Mouse (Mus musculus) midbrain, embryonic 14.5 days (tissue): ENCODE measurements at regions not wholly inside any gene's neighbourhood (a gene's known extent, or its start where the extent isn't known, plus 50 kb on each side); places are given as distances from the start of the nearest gene placed in this dataset.
A peak's percentile ranks its signal among the peaks of the same experiment; 100 is the strongest.

ENCODE experiments used
- ATAC-seq: fragments of 200-750 bp; cut with Nextera tagmentation; 2 replicates; pipeline ENCODE4 v1.8.0; 2017; ENCODE audit warnings: moderate number of reproducible peaks, moderate library complexity; ENCODE audit not compliant: low FRiP score, low TSS enrichment
- DNase-seq: peaks from one replicate; pipeline ENCODE4 v3.0.0-alpha.2; 2015
- H3K27ac ChIP-seq: fragments of 300-500 bp; sonication (generic); replicated peaks from 2 replicates; pipeline ENCODE4 v1.5.1; 2014; ENCODE audit warnings: mild to moderate bottlenecking, low read depth, low read length, moderate library complexity
- H3K27me3 ChIP-seq: fragments of 300-500 bp; sonication (generic); 2 replicates; pipeline ENCODE4 v1.6.1; 2014; ENCODE audit warnings: low read length, control low read depth, mixed read lengths; ENCODE audit not compliant: control insufficient read depth, insufficient read depth
- H3K36me3 ChIP-seq: fragments of 300-500 bp; sonication (generic); 2 replicates; pipeline ENCODE4 v1.6.1; 2014; ENCODE audit warnings: low read length, control low read depth; ENCODE audit not compliant: control insufficient read depth, insufficient read depth
- H3K4me1 ChIP-seq: fragments of 300-500 bp; sonication (generic); 2 replicates; pipeline ENCODE4 v1.6.1; 2014; ENCODE audit warnings: mild to moderate bottlenecking, antibody characterized with exemption, low read length, control low read depth; ENCODE audit not compliant: control insufficient read depth, insufficient read depth
- H3K4me2 ChIP-seq: fragments of 300-500 bp; sonication (generic); 2 replicates; pipeline ENCODE4 v1.6.1; 2014; ENCODE audit warnings: mild to moderate bottlenecking, low read length, moderate library complexity
- H3K4me3 ChIP-seq: fragments of 300-500 bp; sonication (generic); replicated peaks from 2 replicates; pipeline ENCODE4 v1.5.1; 2014; ENCODE audit warnings: low read depth, low read length
- H3K9ac ChIP-seq: fragments of 300-500 bp; sonication (generic); replicated peaks from 2 replicates; pipeline ENCODE4 v1.6.1; 2014; ENCODE audit warnings: mild to moderate bottlenecking, low read length, moderate library complexity
- H3K9me3 ChIP-seq: fragments of 300-500 bp; sonication (generic); 2 replicates; pipeline ENCODE4 v1.6.1; 2016; ENCODE audit warnings: low read length, control low read depth, mixed read lengths; ENCODE audit not compliant: control insufficient read depth
- WGBS: fragments of 180-500 bp; shearing (Covaris S2); extraction: QIAGEN DNeasy Blood & Tissue Kit; methylation state at CpG from one replicate; pipeline ENCODE4 v1.1.7; 2014; 5-methylcytosine and 5-hydroxymethylcytosine counted together

DNA sequence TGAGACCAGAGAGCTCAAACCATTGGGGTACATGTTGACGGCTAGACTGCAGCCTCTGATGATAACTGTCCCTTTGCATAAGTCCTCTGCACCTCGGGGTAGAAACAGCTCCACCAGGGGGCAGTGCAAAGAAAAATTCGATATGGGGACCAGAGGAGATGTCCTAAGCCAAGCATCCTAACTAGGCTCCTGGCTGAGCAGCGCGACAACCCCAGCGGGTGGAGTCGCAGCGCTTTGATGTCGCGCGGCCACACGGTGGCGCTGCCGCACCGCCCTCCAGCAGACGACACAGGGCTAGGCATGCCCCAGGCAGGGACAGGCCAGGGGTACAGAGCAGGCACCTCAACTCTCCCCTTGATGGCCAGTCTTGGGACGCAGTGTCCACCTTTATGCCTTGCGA is 163.8 kb downstream of the Ttc8 start:
- H3K9ac ChIP-seq, result no peak overlapping the region
- H3K4me3 ChIP-seq, result no peak overlapping the region
- under 1% methylated on average over 18 of the region's 18 CpGs for WGBS
- peak overlapping the region; percentile 30 for H3K4me2 ChIP-seq
- H3K4me1 ChIP-seq, result peaks cover 38% of the 10 kb centered on the region
- peak; percentile 92 for DNase-seq
- H3K27me3 ChIP-seq, result no peaks in the 10 kb centered on the region
- H3K27ac ChIP-seq, result no peak overlapping the region
- H3K9me3 ChIP-seq, result no peaks in the 10 kb centered on the region
- peak; percentile 86 for ATAC-seq
- H3K36me3 ChIP-seq, result no peaks in the 10 kb centered on the region

DNA sequence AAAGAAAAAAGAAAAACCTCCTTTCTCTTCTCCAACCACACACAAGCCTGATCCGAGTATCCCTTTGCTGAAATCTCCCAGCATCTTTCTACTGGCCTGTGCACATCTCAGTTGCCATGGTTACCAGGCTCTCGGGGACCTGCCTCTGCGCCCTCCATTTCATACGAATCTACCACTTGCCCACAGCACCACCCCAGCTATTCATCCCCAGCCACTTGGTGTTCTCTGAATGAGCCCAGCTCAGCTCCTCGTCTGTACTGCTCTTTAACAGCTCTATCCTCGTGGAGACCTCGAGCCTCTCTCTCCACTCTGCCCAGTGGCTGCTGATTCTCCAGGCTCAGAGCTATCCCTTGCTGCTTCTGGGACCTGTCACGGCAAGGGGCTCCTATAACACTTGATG is 166.9 kb downstream of the Ttc8 start:
- DNase-seq (peak; percentile 89), ATAC-seq (peak; percentile 68; the same call in 1 of the 2 replicates)
- H3K9me3 ChIP-seq, result no peaks in the 10 kb centered on the region
- no peaks in the 10 kb centered on the region for H3K27me3 ChIP-seq
- no peak overlapping the region for H3K4me3 ChIP-seq
- H3K9ac ChIP-seq, result 0 out of 2 replicates have a peak overlapping the region, but pooled peaks have one; percentile 24
- peak overlapping the region; percentile 85 for H3K27ac ChIP-seq
- 6% methylated on average over 8 of the region's 8 CpGs for WGBS
- H3K36me3 ChIP-seq, result no peaks in the 10 kb centered on the region
- H3K4me1 ChIP-seq, result peaks cover 38% of the 10 kb centered on the region
- peak overlapping the region; percentile 11 for H3K4me2 ChIP-seq

GRCm38 (mm10) chr12:99091770-99092169 is 171.4 kb downstream of the Ttc8 start:
- 64% methylated on average over 4 of the region's 4 CpGs for WGBS
- Histone ChIP-seq H3K9me3 (no peaks in the 10 kb centered on the region), H3K4me3 (no peak overlapping the region), H3K27ac (no peak overlapping the region), H3K36me3 (no peaks in the 10 kb centered on the region), H3K27me3 (no peaks in the 10 kb centered on the region), H3K4me1 (peaks cover 18% of the 10 kb centered on the region), H3K4me2 (no peak overlapping the region), H3K9ac (no peak overlapping the region)
- ATAC-seq (no peak), DNase-seq (peak; percentile 17)

- no peak overlapping the region for H3K27ac ChIP-seq
- H3K4me3 ChIP-seq, result no peak overlapping the region
- H3K4me2 ChIP-seq, result no peak overlapping the region
- H3K9ac ChIP-seq, result no peak overlapping the region
- no peaks in the 10 kb centered on the region for H3K9me3 ChIP-seq
- no peaks in the 10 kb centered on the region for H3K27me3 ChIP-seq
- ATAC-seq (no peak), DNase-seq (no peak)
- H3K36me3 ChIP-seq, result no peaks in the 10 kb centered on the region
- H3K4me1 ChIP-seq, result peaks cover 4% of the 10 kb centered on the region
- 74% methylated on average over 3 of the region's 3 CpGs for WGBS
Measured at GRCm38 (mm10) chr12:99093151-99093550, 172.8 kb downstream of the Ttc8 start.

- no peak overlapping the region for H3K27ac ChIP-seq
- H3K27me3 ChIP-seq, result no peaks in the 10 kb centered on the region
- WGBS, result 86% methylated on average over 6 of the region's 6 CpGs
- ATAC-seq (no peak), DNase-seq (no peak)
- H3K9me3 ChIP-seq, result no peaks in the 10 kb centered on the region
- no peaks in the 10 kb centered on the region for H3K36me3 ChIP-seq
- H3K4me2 ChIP-seq, result no peak overlapping the region
- no peak overlapping the region for H3K9ac ChIP-seq
- H3K4me3 ChIP-seq, result no peak overlapping the region
- H3K4me1 ChIP-seq, result no peaks in the 10 kb centered on the region
Measured at GRCm38 (mm10) chr12:99093989-99094388, 173.6 kb downstream of the Ttc8 start.

- Histone ChIP-seq H3K36me3 (no peaks in the 10 kb centered on the region), H3K4me2 (no peak overlapping the region), H3K27ac (no peak overlapping the region), H3K9me3 (no peaks in the 10 kb centered on the region), H3K9ac (no peak overlapping the region), H3K27me3 (no peaks in the 10 kb centered on the region), H3K4me1 (no peaks in the 10 kb centered on the region), H3K4me3 (no peak overlapping the region)
- 37% methylated on average over 14 of the region's 14 CpGs for WGBS
- peak; percentile 67 for ATAC-seq
- peak; percentile 95 for DNase-seq
Measured at GRCm38 (mm10) chr12:99096930-99097617, 176.7 kb downstream of the Ttc8 start.

GRCm38 (mm10) chr12:99097618-99098066 is 177.3 kb downstream of the Ttc8 start:
- Histone ChIP-seq H3K4me2 (no peak overlapping the region), H3K4me1 (no peaks in the 10 kb centered on the region), H3K27ac (no peak overlapping the region), H3K36me3 (no peaks in the 10 kb centered on the region), H3K9me3 (no peaks in the 10 kb centered on the region), H3K4me3 (no peak overlapping the region), H3K27me3 (no peaks in the 10 kb centered on the region), H3K9ac (no peak overlapping the region)
- DNase-seq, result no peak
- no peak for ATAC-seq
- WGBS, result 95% methylated on average over 17 of the region's 17 CpGs

- Histone ChIP-seq H3K9ac (no peak overlapping the region), H3K27me3 (no peaks in the 10 kb centered on the region), H3K4me2 (no peak overlapping the region), H3K9me3 (no peaks in the 10 kb centered on the region), H3K27ac (no peak overlapping the region), H3K36me3 (no peaks in the 10 kb centered on the region), H3K4me3 (no peak overlapping the region), H3K4me1 (no peaks in the 10 kb centered on the region)
- ATAC-seq (no peak), DNase-seq (no peak)
- 88% methylated on average over 7 of the region's 7 CpGs for whole genome bisulfite sequencing
Measured at GRCm38 (mm10) chr12:99099881-99100280, 179.5 kb downstream of the Ttc8 start.

DNA sequence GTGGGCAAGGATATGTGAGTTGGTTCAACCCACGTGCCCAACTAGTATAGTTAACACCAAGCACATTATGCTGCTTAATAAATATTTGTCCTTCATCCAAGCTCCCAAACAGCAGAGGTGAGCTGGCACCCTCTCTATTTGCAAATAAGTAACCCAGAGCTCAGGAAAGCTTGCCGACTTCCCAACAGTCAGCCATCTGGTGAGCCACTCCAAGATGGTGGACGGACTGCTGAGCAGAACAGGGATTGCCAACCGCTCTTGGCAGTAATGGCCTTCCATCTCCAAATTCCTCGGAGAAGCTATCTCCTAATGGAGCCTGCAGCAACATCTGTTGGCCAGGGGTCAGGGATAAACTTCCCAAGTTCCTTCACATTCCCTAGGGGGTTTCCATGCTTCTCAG is 188.2 kb downstream of the Ttc8 start:
- Histone ChIP-seq H3K36me3 (no peaks in the 10 kb centered on the region), H3K9me3 (no peaks in the 10 kb centered on the region; the same call in 1 of the 2 replicates), H3K4me2 (no peak overlapping the region), H3K9ac (no peak overlapping the region), H3K4me1 (no peaks in the 10 kb centered on the region), H3K27ac (no peak overlapping the region), H3K4me3 (no peak overlapping the region), H3K27me3 (no peaks in the 10 kb centered on the region)
- WGBS, result 97% methylated on average over 5 of the region's 5 CpGs
- DNase-seq, result no peak
- ATAC-seq, result no peak
